Mouse (Mus musculus) 3T3-L1 (cell line): ENCODE data around the gene Szt2.
A peak's percentile ranks its signal among the peaks of the same experiment; 100 is the strongest.

Experiments
- DNase-seq: peaks from one replicate; pipeline ENCODE4 v3.0.0-alpha.2; 2015; ENCODE audit warnings: low read depth, low spot score

The Szt2 gene

GRCm38 (mm10) chr4:118358159-118358895, 50.7 kb downstream of the Szt2 start:
- no peak for DNase-seq

GRCm38 (mm10) chr4:118357504-118357903, 51.6 kb downstream of the Szt2 start:
- DNase-seq = no peak

- no peak for DNase-seq
Observed at GRCm38 (mm10) chr4:118356738-118357137, 52.3 kb downstream of the Szt2 start.

- DNase-seq = no peak
Observed at GRCm38 (mm10) chr4:118354289-118354688, 54.8 kb downstream of the Szt2 start.

- no peak for DNase-seq
Observed at GRCm38 (mm10) chr4:118353689-118354088, 55.4 kb downstream of the Szt2 start.

- no peak for DNase-seq
Observed at GRCm38 (mm10) chr4:118351828-118352227, 57.2 kb downstream of the Szt2 start.

GRCm38 (mm10) chr4:118350864-118351263, 58.2 kb downstream of the Szt2 start:
- no peak for DNase-seq

- DNase-seq = no peak
Observed at GRCm38 (mm10) chr4:118347529-118348309, 61.4 kb downstream of the Szt2 start.

- no peak for DNase-seq
Observed at GRCm38 (mm10) chr4:118341447-118341846, 67.6 kb downstream of the Szt2 start.

- no peak for DNase-seq
Observed at GRCm38 (mm10) chr4:118336658-118337057, 72.4 kb downstream of the Szt2 start.

GRCm38 (mm10) chr4:118335991-118336390, 73.1 kb downstream of the Szt2 start:
- no peak for DNase-seq

GRCm38 (mm10) chr4:118331777-118332176, 77.3 kb downstream of the Szt2 start:
- peak; percentile 84 for DNase-seq

- peak; percentile 71 for DNase-seq
Observed at GRCm38 (mm10) chr4:118326476-118326875, 82.6 kb downstream of the Szt2 start.

GRCm38 (mm10) chr4:118320636-118321035, 88.4 kb downstream of the Szt2 start:
- no peak for DNase-seq

GRCm38 (mm10) chr4:118319706-118320344, 89.2 kb downstream of the Szt2 start:
- no peak for DNase-seq

GRCm38 (mm10) chr4:118316662-118317061, 92.4 kb downstream of the Szt2 start:
- DNase-seq = no peak

GRCm38 (mm10) chr4:118315286-118315685, 93.8 kb downstream of the Szt2 start:
- DNase-seq = no peak
